Comparison of ENCODE assay signal across 22 mouse cellular contexts in genomic region chrX:134912805-134913204, GRCm38 (mm10). TPM values are rescaled to one million over a fixed set of nuclear protein-coding genes. Genes with fewer than 3 reads are reported as not detected.
DNase-seq lines count a peak whose midpoint lies in the region; ATAC-seq and TF ChIP-seq lines count a peak whose summit lies in the region.
"Had no signal": no experiment of that assay in that cellular context is flagged by ENCODE, and none has a peak within 500 bp of the region (broad histone marks: within the 10 kb centered on the region; RNA-seq: fewer than 3 reads in every experiment).

No protein-coding gene starts in this region.

- no peak overlapping the region for H3ac ChIP-seq in myocyte (ENCODE audit: control insufficient read depth, insufficient read length)

- TF ChIP-seq POLR2A in myocyte (IDR thresholded peaks at IDR 0.05; ENCODE audit: insufficient read length, low read depth), result no peak

- no peak overlapping the region for H3K4me2 ChIP-seq in intestine, embryonic 14.5 days (ENCODE audit: low read length)
- H3K4me2 ChIP-seq in intestine, embryonic 15.5 days (replicated peaks), result no peak overlapping the region
- H3K4me2 ChIP-seq in lung, embryonic 14.5 days, result no peak overlapping the region
- peak overlapping the region; percentile 56 for H3K4me2 ChIP-seq in myocyte (ENCODE audit: low read depth)
- H3K4me2 ChIP-seq: embryonic facial prominence, embryonic 12.5 days; hindbrain, embryonic 13.5 days; kidney, embryonic 15.5 days; limb, embryonic 15.5 days; midbrain, embryonic 13.5 days; neural tube, embryonic 12.5 days had no signal

- no peaks in the 10 kb centered on the region for H3K9me3 ChIP-seq in intestine, embryonic 14.5 days (ENCODE audit: control insufficient read depth, low read length)
- no peaks in the 10 kb centered on the region for H3K9me3 ChIP-seq in intestine, embryonic 15.5 days
- no peaks in the 10 kb centered on the region for H3K9me3 ChIP-seq in lung, embryonic 14.5 days (ENCODE audit: low read depth, low read length)
- H3K9me3 ChIP-seq: embryonic facial prominence, embryonic 12.5 days; heart, embryonic 13.5 days; hindbrain, embryonic 13.5 days; kidney, embryonic 15.5 days; limb, embryonic 15.5 days; midbrain, embryonic 13.5 days; neural tube, embryonic 12.5 days had no signal

- peak overlapping the region; percentile 59 for H3K27ac ChIP-seq in intestine, embryonic 14.5 days (ENCODE audit: low read depth)
- no peak overlapping the region for H3K27ac ChIP-seq in intestine, embryonic 15.5 days
- peak overlapping the region; percentile 46; the same call in 1 of the 2 replicates for H3K27ac ChIP-seq in lung, embryonic 14.5 days (ENCODE audit: low read depth)
- H3K27ac ChIP-seq: embryonic facial prominence, embryonic 12.5 days; heart, embryonic 13.5 days; hindbrain, embryonic 13.5 days; limb, embryonic 15.5 days; midbrain, embryonic 13.5 days; neural tube, embryonic 12.5 days had no signal

- no peak for TF ChIP-seq CTCF in lung, embryonic 14.5 days (IDR thresholded peaks at IDR 0.05; ENCODE audit: low read depth)

- no peak for ATAC-seq in intestine, embryonic 14.5 days (replicated peaks; ENCODE audit: low FRiP score, low TSS enrichment, low read depth)
- no peak for ATAC-seq in intestine, embryonic 15.5 days
- peak; percentile 58; the same call in 1 of the 2 replicates for ATAC-seq in lung, embryonic 14.5 days (ENCODE audit: insufficient read depth)
- ATAC-seq: activated CD4-positive, CD25-positive, alpha-beta regulatory T cell, adult 4 months; forebrain, postnatal 0 days; midbrain, embryonic 13.5 days had no signal

- no peaks in the 10 kb centered on the region for H3K36me3 ChIP-seq in intestine, embryonic 14.5 days (ENCODE audit: control insufficient read depth, insufficient read depth, low read length)
- H3K36me3 ChIP-seq in intestine, embryonic 15.5 days, result no peaks in the 10 kb centered on the region
- no peaks in the 10 kb centered on the region for H3K36me3 ChIP-seq in lung, embryonic 14.5 days (ENCODE audit: insufficient read depth)
- no peaks in the 10 kb centered on the region for H3K36me3 ChIP-seq in myocyte (ENCODE audit: control insufficient read depth, insufficient read depth)
- H3K36me3 ChIP-seq: embryonic facial prominence, embryonic 12.5 days; heart, embryonic 13.5 days; hindbrain, embryonic 13.5 days; kidney, embryonic 15.5 days; limb, embryonic 15.5 days; midbrain, embryonic 13.5 days; neural tube, embryonic 12.5 days had no signal

- H3K4me1 ChIP-seq in intestine, embryonic 14.5 days (replicated peaks; ENCODE audit: control insufficient read depth, insufficient read depth, low read length), result no peaks in the 10 kb centered on the region
- H3K4me1 ChIP-seq in intestine, embryonic 15.5 days (replicated peaks), result no peaks in the 10 kb centered on the region
- H3K4me1 ChIP-seq in lung, embryonic 14.5 days (ENCODE audit: insufficient read depth), result no peaks in the 10 kb centered on the region
- H3K4me1 ChIP-seq: embryonic facial prominence, embryonic 12.5 days; heart, embryonic 13.5 days; hindbrain, embryonic 13.5 days; kidney, embryonic 15.5 days; limb, embryonic 15.5 days; midbrain, embryonic 13.5 days; neural tube, embryonic 12.5 days had no signal

- peak; percentile 3 for DNase-seq in embryo, embryonic 10 days (ENCODE audit: low spot score)
- no peak for DNase-seq in embryo, embryonic 10.5 days (ENCODE audit: low spot score)
- DNase-seq in intestine, embryonic 14.5 days (ENCODE audit: low spot score), result no peak
- peak; percentile 34 for DNase-seq in lung, embryonic 14.5 days
- DNase-seq in lung, postnatal 14 days, result no peak
- DNase-seq: adrenal gland, adult 8-10 months; cerebellum, adult 11-12 months; left cerebral cortex, postnatal 4 days; right cerebral cortex, postnatal 25 days; thymus, adult 18-20 months; thymus, postnatal 36 days had no signal

- 25% methylated on average over 2 of the region's 2 CpGs for WGBS in intestine, embryonic 14.5 days
- WGBS in intestine, embryonic 15.5 days, result 37% methylated on average over 2 of the region's 2 CpGs
- 28% methylated on average over 2 of the region's 2 CpGs for WGBS in lung, embryonic 14.5 days

- no peaks in the 10 kb centered on the region for H3K27me3 ChIP-seq in intestine, embryonic 14.5 days (replicated peaks; ENCODE audit: control insufficient read depth, insufficient read depth, low read length)
- H3K27me3 ChIP-seq in intestine, embryonic 15.5 days (replicated peaks), result no peaks in the 10 kb centered on the region
- H3K27me3 ChIP-seq in lung, embryonic 14.5 days (ENCODE audit: insufficient read depth, low read length), result no peaks in the 10 kb centered on the region
- no peaks in the 10 kb centered on the region for H3K27me3 ChIP-seq in myocyte (ENCODE audit: control insufficient read depth, insufficient read depth, insufficient read length)
- H3K27me3 ChIP-seq: embryonic facial prominence, embryonic 12.5 days; heart, embryonic 13.5 days; hindbrain, embryonic 13.5 days; midbrain, embryonic 13.5 days; neural tube, embryonic 12.5 days had no signal

- no peaks in the 10 kb centered on the region for H3K79me2 ChIP-seq in myocyte (ENCODE audit: control insufficient read depth, insufficient read depth)

- no peak overlapping the region for H3K9ac ChIP-seq in intestine, embryonic 14.5 days (ENCODE audit: low read length)
- no peak overlapping the region for H3K9ac ChIP-seq in intestine, embryonic 15.5 days
- H3K9ac ChIP-seq in lung, embryonic 14.5 days, result no peak overlapping the region
- H3K9ac ChIP-seq: embryonic facial prominence, embryonic 12.5 days; forebrain, postnatal 0 days; heart, embryonic 13.5 days; hindbrain, embryonic 13.5 days; kidney, embryonic 15.5 days; limb, embryonic 15.5 days; midbrain, embryonic 13.5 days; neural tube, embryonic 12.5 days had no signal

- H3K4me3 ChIP-seq in intestine, embryonic 14.5 days (ENCODE audit: low read depth, low read length), result no peak overlapping the region
- H3K4me3 ChIP-seq in intestine, embryonic 15.5 days (replicated peaks), result no peak overlapping the region
- H3K4me3 ChIP-seq in lung, embryonic 14.5 days (ENCODE audit: low read depth, low read length), result no peak overlapping the region
- H3K4me3 ChIP-seq in myocyte, result no peak overlapping the region
- H3K4me3 ChIP-seq: embryonic facial prominence, embryonic 12.5 days; heart, embryonic 13.5 days; hindbrain, embryonic 13.5 days; kidney, embryonic 15.5 days; limb, embryonic 15.5 days; midbrain, embryonic 13.5 days; neural tube, embryonic 12.5 days had no signal

TF ChIP-seq in myocyte, 11 proteins besides CTCF, POLR2A, EP300 and RAD21:
- TF ChIP-seq POLR2AphosphoS2 (IDR thresholded peaks at IDR 0.05; ENCODE audit: insufficient read length, low read depth) (no peak), TCF3 (IDR thresholded peaks at IDR 0.05; ENCODE audit: insufficient read length, low read depth) (no peak), USF1 (IDR thresholded peaks at IDR 0.05; ENCODE audit: low read depth) (no peak), E2F4 (IDR thresholded peaks at IDR 0.05; ENCODE audit: insufficient read depth) (no peak), MYOG (IDR thresholded peaks at IDR 0.05; ENCODE audit: control insufficient read depth in 1 of 3, insufficient read depth in 1 of 3, insufficient read length in 2 of 3, low read depth in 2 of 3) (no peak), MAX (IDR thresholded peaks at IDR 0.05; ENCODE audit: low read depth) (no peak), TCF12 (IDR thresholded peaks at IDR 0.05; ENCODE audit: insufficient read depth, poor library complexity, severe bottlenecking) (no peak), SRF (IDR thresholded peaks at IDR 0.05; ENCODE audit: control insufficient read depth, insufficient read length, low read depth) (no peak), CEBPB (IDR thresholded peaks at IDR 0.05; ENCODE audit: insufficient read depth, poor library complexity, severe bottlenecking) (no peak), MYOD1 (IDR thresholded peaks at IDR 0.05; ENCODE audit: control insufficient read depth in 1 of 3, insufficient read length in 2 of 3, low read depth in 2 of 3) (no peak), REST (IDR thresholded peaks at IDR 0.05; ENCODE audit: insufficient read depth, insufficient read length) (no peak)
TF ChIP-seq in myocyte: peak in this region for 0.

RNA-seq across cellular contexts. Expression of gene Nxf2, which starts 51.7 kb away (rescaled TPM):
- polyA plus RNA-seq in intestine, embryonic 14.5 days (2014; fragmentation: Nextera tagmentation; extraction: Ambion mirVana), result 0.31 and 0.54 TPM in 2 replicates
- polyA plus RNA-seq in intestine, embryonic 15.5 days (2015; fragmentation: Nextera tagmentation; extraction: Ambion mirVana), result 0.45 and 0.64 TPM in 2 replicates
- 0.67 and 0.85 TPM in 2 replicates for polyA plus RNA-seq in lung, embryonic 14.5 days (2014; fragmentation: Nextera tagmentation; extraction: Ambion mirVana)
- not detected for polyA plus RNA-seq in myocyte (2012; fragmentation: generic; extraction: Trizol)

Comparison
In these comparisons a context has a peak if more than half of its experiments do, and no peak if none do; other contexts are left out.
1. DNase-seq: peak in embryo, embryonic 10 days (single experiment) and lung, embryonic 14.5 days (single experiment); none in embryo, embryonic 10.5 days (single experiment), intestine, embryonic 14.5 days (single experiment) and lung, postnatal 14 days (single experiment).